Mouse (Mus musculus): ENCODE data around the gene Hacd1.

DNA sequence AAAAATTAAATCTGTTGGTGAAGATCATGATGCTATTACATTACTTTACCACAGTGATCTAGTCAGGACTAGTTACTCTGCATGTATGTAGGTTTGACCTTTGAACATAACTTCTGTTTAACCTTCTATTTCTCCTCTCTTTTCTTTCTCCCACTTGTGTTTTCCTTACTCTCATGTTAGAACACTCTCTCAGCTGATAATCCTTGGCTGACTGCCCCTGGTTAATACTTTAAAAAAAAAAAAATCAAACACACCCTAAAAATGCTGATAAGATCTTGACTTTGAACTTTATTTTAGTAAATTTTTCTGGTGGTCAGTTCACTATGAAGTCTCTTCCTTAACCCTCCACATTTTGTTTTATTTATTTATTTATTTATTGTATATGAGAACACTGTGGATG is 44.6 kb upstream of the Hacd1 start:
- TF ChIP-seq CTCF (IDR thresholded peaks at IDR 0.05; ENCODE audit: low read depth) (no peak), EP300 (IDR thresholded peaks at IDR 0.05; ENCODE audit: low read depth) (no peak)

All from liver, postnatal 0 days (tissue).